Mouse (Mus musculus): ENCODE measurements at regions not wholly inside any gene's neighbourhood (a gene's known extent, or its start where the extent isn't known, plus 50 kb on each side); places are given as distances from the start of the nearest gene placed in this dataset.

DNA sequence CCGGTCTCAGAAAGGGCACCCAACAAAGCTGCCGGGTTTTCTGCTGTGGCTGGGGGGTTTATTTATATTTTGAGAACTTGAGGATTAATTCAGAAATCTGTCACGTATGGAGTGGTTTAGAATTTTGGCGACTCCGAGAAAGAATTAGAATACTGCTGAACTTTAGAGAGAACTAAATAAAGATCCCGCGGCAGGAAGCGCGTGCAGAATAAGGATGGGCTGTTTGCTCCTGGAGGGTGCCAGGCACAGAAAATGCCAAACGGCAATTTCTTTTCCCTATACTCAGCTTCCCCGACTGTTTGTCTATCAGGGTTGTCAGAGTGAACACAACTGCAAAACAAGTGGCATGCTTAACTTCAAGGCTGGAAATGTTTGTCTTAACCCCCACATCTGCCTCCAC lies 163.7 kb downstream of the Stk31 start:
- no peak for ATAC-seq (replicated peaks; ENCODE audit: low FRiP score, low read depth)
- Histone ChIP-seq H3K4me1 (replicated peaks; ENCODE audit: insufficient read depth, low read length) (no peaks in the 10 kb centered on the region), H3K9me3 (replicated peaks; ENCODE audit: low read length) (no peaks in the 10 kb centered on the region), H3K27ac (no peak overlapping the region), H3K27me3 (ENCODE audit: insufficient read depth, low read length) (no peaks in the 10 kb centered on the region), H3K36me3 (ENCODE audit: insufficient read depth, low read length) (no peaks in the 10 kb centered on the region), H3K4me2 (ENCODE audit: low read length) (no peak overlapping the region), H3K9ac (ENCODE audit: low read depth, low read length) (no peak overlapping the region), H3K4me3 (replicated peaks; ENCODE audit: low read depth, low read length) (no peak overlapping the region)
- DNase-seq (ENCODE audit: low spot score), result no peak
- TF ChIP-seq CTCF (IDR thresholded peaks at IDR 0.05; ENCODE audit: low read depth), result no peak
- WGBS, result 83% methylated on average over 11 of the region's 11 CpGs

DNA sequence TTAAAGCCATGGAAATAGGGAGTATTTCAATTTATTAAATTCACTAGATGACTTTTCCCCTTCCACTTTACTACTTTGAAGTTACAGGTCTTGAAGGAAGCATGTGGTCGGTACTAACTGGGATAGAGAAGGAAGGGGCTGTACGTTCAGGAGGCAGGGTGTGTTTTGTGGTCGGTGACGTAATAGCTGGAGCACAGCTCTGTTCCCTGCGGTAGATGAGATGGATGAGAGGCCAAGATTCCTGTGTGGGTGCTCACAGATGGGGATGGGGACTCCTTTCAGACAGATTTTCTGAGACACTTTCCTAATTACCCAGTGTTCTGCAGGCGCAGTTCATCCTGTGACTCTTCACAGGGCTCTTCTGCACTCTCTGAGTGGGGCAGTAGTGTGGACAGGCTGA lies 182.9 kb downstream of the Stk31 start:
- no peaks in the 10 kb centered on the region for H3K36me3 ChIP-seq (ENCODE audit: insufficient read depth, low read length)
- H3K27ac ChIP-seq, result no peak overlapping the region
- DNase-seq (ENCODE audit: low spot score), result peak; percentile 7
- H3K4me3 ChIP-seq (replicated peaks; ENCODE audit: low read depth, low read length), result no peak overlapping the region
- H3K9ac ChIP-seq (ENCODE audit: low read depth, low read length), result no peak overlapping the region
- no peaks in the 10 kb centered on the region for H3K9me3 ChIP-seq (replicated peaks; ENCODE audit: low read length)
- WGBS, result 52% methylated on average over 6 of the region's 6 CpGs
- no peak for TF ChIP-seq CTCF (IDR thresholded peaks at IDR 0.05; ENCODE audit: low read depth)
- ATAC-seq (replicated peaks; ENCODE audit: low FRiP score, low read depth), result no peak
- no peak overlapping the region for H3K4me2 ChIP-seq (ENCODE audit: low read length)
- H3K27me3 ChIP-seq (ENCODE audit: insufficient read depth, low read length), result no peaks in the 10 kb centered on the region
- no peaks in the 10 kb centered on the region for H3K4me1 ChIP-seq (replicated peaks; ENCODE audit: insufficient read depth, low read length)

DNA sequence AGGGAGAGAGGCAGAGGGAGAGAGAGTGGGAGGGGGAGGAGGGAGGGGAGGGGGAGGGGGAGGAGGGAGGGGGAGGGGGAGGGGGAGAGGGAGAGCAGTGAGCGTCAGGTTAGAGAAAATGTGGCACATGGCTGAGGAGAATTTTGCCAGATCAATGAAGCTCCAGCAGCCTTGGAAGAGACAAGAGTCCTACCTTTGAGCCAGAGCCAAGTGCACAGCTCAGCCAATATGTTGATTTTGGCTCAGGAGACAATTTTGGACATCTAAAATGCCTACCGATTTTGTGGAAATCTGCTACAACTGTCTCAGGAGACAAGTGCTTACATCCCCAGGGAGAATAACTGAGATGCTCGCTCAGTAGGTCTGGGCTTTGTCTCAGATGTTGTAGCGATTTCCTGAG lies 184.3 kb downstream of the Stk31 start:
- Histone ChIP-seq H3K9me3 (replicated peaks; ENCODE audit: low read length) (no peaks in the 10 kb centered on the region), H3K4me3 (replicated peaks; ENCODE audit: low read depth, low read length) (no peak overlapping the region), H3K4me1 (replicated peaks; ENCODE audit: insufficient read depth, low read length) (no peaks in the 10 kb centered on the region), H3K27me3 (ENCODE audit: insufficient read depth, low read length) (no peaks in the 10 kb centered on the region), H3K4me2 (ENCODE audit: low read length) (no peak overlapping the region), H3K27ac (no peak overlapping the region), H3K9ac (ENCODE audit: low read depth, low read length) (no peak overlapping the region), H3K36me3 (ENCODE audit: insufficient read depth, low read length) (no peaks in the 10 kb centered on the region)
- DNase-seq (ENCODE audit: low spot score) (no peak), ATAC-seq (replicated peaks; ENCODE audit: low FRiP score, low read depth) (no peak)
- WGBS, result 64% methylated on average over 4 of the region's 4 CpGs
- TF ChIP-seq CTCF (IDR thresholded peaks at IDR 0.05; ENCODE audit: low read depth), result no peak

GRCm38 (mm10) chr6:49582040-49582707 lies 186.8 kb downstream of the Stk31 start:
- 74% methylated on average over 8 of the region's 8 CpGs for WGBS

DNA sequence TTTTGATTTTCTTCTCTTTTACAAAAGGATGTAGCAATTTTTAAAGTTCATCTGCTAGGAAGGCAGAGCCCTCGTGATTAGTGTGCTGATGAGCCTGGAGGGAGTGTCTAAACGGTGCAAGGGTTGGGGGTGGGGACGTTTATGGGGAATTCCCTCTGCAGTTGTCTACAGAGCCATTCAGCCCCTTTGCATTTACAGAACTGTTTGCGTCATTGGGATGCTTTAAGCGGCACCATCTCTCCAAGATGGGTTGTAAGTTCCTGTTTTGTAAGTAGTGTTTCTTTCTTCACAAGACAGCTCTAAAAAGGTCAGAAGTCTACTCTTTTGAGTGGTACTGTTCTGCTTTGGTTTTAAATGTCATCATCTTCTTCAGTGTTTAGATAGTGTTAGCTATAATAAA lies 191.1 kb downstream of the Stk31 start:
- H3K27ac ChIP-seq, result no peak overlapping the region
- no peak for ATAC-seq (replicated peaks; ENCODE audit: low FRiP score, low read depth)
- no peak overlapping the region for H3K4me2 ChIP-seq (ENCODE audit: low read length)
- TF ChIP-seq CTCF (IDR thresholded peaks at IDR 0.05; ENCODE audit: low read depth), result no peak
- H3K4me1 ChIP-seq (replicated peaks; ENCODE audit: insufficient read depth, low read length), result no peaks in the 10 kb centered on the region
- DNase-seq (ENCODE audit: low spot score), result no peak
- no peaks in the 10 kb centered on the region for H3K27me3 ChIP-seq (ENCODE audit: insufficient read depth, low read length)
- H3K9me3 ChIP-seq (replicated peaks; ENCODE audit: low read length), result no peaks in the 10 kb centered on the region
- H3K36me3 ChIP-seq (ENCODE audit: insufficient read depth, low read length), result no peaks in the 10 kb centered on the region
- WGBS, result 45% methylated on average over 5 of the region's 5 CpGs
- no peak overlapping the region for H3K4me3 ChIP-seq (replicated peaks; ENCODE audit: low read depth, low read length)
- H3K9ac ChIP-seq (ENCODE audit: low read depth, low read length), result no peak overlapping the region

More at GRCm38 (mm10) chr6:49582040-49582707, 186.8 kb downstream of the Stk31 start:
- H3K36me3 ChIP-seq (ENCODE audit: insufficient read depth, low read length), result no peaks in the 10 kb centered on the region
- H3K9ac ChIP-seq (ENCODE audit: low read depth, low read length), result no peak overlapping the region
- DNase-seq (ENCODE audit: low spot score) (no peak), ATAC-seq (replicated peaks; ENCODE audit: low FRiP score, low read depth) (no peak)
- no peaks in the 10 kb centered on the region for H3K9me3 ChIP-seq (replicated peaks; ENCODE audit: low read length)
- H3K4me1 ChIP-seq (replicated peaks; ENCODE audit: insufficient read depth, low read length), result no peaks in the 10 kb centered on the region
- H3K4me3 ChIP-seq (replicated peaks; ENCODE audit: low read depth, low read length), result no peak overlapping the region
- TF ChIP-seq CTCF (IDR thresholded peaks at IDR 0.05; ENCODE audit: low read depth), result no peak
- H3K27ac ChIP-seq, result no peak overlapping the region
- no peaks in the 10 kb centered on the region for H3K27me3 ChIP-seq (ENCODE audit: insufficient read depth, low read length)
- no peak overlapping the region for H3K4me2 ChIP-seq (ENCODE audit: low read length)

DNA sequence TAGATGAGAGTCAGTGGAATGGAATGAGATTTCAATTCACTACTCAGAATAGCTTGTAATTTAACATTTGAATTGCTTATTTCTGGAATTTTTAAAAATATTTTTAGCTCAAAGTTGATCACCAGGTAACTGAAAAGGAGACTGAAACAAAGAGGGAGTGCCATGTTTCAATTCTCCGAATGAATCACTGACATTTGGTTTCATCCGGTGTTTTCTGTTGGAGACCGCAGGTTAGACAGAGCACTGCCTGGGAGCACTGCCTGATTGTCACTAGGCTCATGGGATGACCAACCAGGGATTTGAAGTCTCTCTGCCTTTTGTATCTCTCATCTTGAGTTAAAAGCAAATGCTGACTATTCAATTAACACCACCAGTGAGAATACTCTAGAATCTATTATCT lies 193.3 kb downstream of the Stk31 start:
- H3K9me3 ChIP-seq (replicated peaks; ENCODE audit: low read length), result no peaks in the 10 kb centered on the region
- 96% methylated on average over 3 of the region's 3 CpGs for WGBS
- no peak overlapping the region for H3K4me3 ChIP-seq (replicated peaks; ENCODE audit: low read depth, low read length)
- DNase-seq (ENCODE audit: low spot score) (no peak), ATAC-seq (replicated peaks; ENCODE audit: low FRiP score, low read depth) (no peak)
- H3K4me1 ChIP-seq (replicated peaks; ENCODE audit: insufficient read depth, low read length), result no peaks in the 10 kb centered on the region
- H3K27me3 ChIP-seq (ENCODE audit: insufficient read depth, low read length), result no peaks in the 10 kb centered on the region
- no peak overlapping the region for H3K9ac ChIP-seq (ENCODE audit: low read depth, low read length)
- TF ChIP-seq CTCF (IDR thresholded peaks at IDR 0.05; ENCODE audit: low read depth), result no peak
- no peak overlapping the region for H3K4me2 ChIP-seq (ENCODE audit: low read length)
- H3K27ac ChIP-seq, result no peak overlapping the region
- H3K36me3 ChIP-seq (ENCODE audit: insufficient read depth, low read length), result no peaks in the 10 kb centered on the region
